Mouse (Mus musculus): ENCODE results near the gene Tsc22d2. TPM values are rescaled to one million over a fixed set of nuclear protein-coding genes. Genes with fewer than 3 reads are reported as not detected.
"Not testable (repeated sequence)": the region's sequence is repeated elsewhere in the genome, so short reads cannot be mapped to it uniquely, and the experiment has no call there.

Gene Tsc22d2
- total RNA-seq, 2 experiments from 2014 or later = 8.5 to 17.3 TPM

DNA sequence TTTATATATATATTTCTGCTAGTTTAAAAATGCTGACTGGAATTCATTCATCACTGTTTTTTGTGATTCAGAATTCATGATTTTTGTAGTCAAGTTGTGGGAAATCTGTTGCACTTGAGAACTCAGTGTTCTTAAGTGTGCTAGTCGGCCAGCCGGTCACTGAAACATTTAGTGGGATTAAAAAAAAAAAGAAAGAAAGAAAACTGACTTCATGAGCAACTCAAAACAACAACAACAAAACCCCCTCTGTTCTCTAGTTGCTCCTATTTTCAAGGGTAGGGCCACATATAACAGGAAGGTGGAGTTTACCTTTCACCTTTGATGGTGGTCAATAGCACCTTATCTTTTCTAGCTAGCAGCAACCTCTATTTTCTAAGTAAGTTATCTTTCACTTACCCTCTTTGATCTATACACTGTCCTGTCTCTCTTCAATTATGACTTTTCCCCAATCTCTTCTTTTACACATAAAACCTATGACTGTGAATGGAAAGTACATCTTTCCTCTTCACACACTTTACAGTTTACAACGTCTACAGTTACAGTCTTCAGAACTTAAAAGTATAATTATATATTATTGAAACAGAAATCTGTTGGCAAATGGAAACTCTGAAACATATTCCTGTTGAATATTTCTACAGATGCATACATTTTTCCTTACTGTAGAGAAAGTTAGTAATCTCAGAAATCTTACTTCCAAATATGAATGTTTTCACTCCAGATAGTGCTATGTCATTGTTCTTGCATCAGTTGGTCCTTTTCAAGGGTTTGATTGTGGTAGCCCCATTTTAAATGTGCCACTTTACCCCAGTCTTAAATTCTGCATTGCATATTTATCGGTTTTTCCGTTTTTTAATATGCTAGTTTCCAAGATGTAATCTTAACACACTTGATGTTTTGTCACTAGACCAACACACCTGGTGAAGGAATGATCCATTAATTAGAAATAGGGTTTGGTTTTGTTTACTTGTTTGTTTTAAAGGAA lies 4.5 kb downstream of the Tsc22d2 start:
- ATAC-seq (replicated peaks; ENCODE audit: poor library complexity) = no peak

DNA sequence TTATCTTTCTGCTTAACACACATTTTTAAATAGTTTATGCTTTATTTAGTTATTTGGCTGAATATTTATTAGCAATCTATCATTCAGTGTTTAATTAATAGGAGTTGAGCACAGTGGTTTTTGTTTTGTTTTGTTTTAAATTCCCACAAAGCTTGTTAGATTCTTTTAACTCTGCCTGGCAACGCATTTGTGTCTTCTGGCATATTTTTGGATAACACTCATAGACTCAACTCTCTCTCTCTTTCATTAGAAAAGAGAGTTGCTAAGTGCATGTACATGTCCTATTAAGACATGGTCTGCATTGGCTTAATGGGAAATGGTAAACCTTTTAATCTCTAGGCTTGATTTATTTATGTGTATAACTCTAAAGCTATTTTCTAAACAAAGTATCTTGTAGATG lies 14.3 kb downstream of the Tsc22d2 start:
- no peak for ATAC-seq (replicated peaks; ENCODE audit: poor library complexity)

DNA sequence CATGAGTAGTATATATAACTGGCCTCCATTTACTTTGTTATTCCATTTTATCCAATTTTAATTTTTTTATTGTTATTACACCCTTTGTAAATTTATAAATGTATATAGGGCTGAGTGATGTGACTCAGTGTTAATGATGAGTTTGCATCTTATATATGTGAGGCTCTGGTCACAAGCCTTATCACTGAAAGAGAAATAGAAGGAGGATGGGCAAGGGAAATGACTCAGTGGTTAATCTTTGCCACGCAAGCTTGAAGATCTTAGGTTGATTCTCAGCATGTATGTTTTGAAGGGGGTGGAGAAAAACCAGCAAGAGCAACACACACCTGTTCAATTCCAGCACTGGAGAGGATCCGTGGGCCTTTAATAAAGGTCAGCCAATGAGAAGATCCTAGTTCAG lies 19.9 kb downstream of the Tsc22d2 start:
- no peak for ATAC-seq (replicated peaks; ENCODE audit: poor library complexity)

DNA sequence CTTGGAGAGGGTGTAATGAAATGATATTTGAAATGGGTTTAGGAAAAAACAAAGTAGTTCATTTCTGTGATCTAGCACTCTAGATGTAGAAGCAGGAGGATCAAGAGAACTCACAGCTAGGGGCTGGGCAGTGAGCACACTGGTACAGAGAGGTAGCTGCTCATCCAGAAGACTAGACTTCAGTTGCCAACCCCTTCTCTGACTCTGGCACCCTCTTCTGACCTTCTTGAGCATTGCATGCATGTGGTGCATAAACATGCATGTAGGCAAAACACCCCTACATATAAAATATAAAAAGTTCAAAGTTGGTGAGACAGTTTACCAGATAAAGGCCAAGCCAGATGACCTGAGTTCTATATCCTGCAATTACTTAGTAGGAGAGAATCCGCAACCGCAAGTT lies 33.7 kb downstream of the Tsc22d2 start:
- ATAC-seq (replicated peaks; ENCODE audit: poor library complexity) = peak; percentile 97

DNA sequence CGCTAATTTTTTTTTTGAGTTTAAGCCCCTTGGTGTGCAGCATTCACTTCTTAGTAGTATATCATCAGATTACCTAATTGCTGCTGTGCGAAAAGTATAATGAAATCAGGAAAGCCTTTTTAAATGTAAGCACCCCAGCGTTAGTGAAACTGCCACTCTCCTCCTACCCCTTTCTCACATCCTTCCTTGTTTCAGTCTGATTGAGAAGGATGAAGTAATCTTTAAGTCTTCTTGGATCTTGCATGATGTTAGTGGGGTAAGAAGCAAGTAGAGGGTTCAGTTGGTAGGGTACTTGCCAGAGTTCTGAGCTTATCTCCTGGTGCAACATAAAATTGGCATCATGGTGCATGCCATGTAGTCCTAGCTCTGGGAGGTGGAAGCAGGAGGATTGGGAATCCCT lies 35.0 kb downstream of the Tsc22d2 start:
- ATAC-seq (replicated peaks; ENCODE audit: poor library complexity) = peak; percentile 66

DNA sequence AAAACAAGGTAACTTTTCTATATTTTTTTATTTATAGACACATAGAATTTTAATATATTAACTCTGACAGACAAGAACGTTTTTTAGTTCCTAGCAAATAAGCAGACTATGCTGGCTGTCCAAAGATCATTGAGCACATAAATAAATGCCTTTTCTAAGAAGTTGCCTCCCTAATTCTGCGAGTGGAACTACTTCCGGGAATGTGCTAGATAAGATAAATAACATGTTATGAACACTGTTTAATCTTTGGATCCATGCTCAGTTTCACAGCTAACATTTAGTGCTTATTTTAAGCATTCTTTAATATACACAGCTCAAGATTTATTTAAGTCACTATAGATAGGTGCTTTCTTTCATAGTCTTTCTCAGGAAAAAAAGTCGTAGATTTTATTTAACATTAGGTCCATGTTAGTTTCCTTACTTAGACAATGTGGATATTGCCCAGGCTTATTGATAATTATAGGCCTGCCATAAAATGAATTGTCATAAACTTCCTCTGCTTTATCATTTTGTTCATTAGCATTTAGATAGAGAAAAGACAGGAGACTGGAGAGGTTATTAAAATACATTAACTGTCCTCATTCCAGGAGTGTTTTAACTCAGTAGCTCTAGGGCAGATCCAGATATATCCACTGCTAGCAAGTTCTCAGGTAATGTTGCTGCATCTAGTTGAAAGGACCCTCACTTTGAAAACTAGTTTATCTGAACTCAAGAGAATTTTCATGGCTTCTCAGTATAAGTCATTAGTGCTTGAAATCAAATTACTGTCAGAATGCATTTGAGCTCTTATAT lies 40.1 kb downstream of the Tsc22d2 start:
- peak; percentile 42; the same call in 1 of the 2 replicates for ATAC-seq (replicated peaks; ENCODE audit: poor library complexity)

DNA sequence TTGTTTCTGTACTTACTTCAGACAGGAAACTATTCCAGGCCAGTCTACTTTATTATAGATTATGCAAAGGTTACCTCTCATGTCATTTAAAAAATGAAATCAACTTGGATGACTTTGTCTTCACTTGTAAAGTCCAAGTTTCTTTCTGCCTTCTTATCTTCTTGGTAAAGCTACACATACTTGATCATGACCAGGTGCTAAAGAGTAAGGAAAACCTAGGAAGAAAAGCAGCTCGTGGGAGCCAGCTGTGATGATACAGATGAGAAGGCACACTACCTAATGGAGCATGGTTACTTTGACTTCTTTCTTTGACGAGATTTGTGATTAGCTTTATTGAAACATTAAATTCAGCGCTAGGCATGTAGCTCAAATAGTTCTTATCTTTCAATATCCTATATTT lies 40.7 kb downstream of the Tsc22d2 start:
- no peak for ATAC-seq (replicated peaks; ENCODE audit: poor library complexity)

DNA sequence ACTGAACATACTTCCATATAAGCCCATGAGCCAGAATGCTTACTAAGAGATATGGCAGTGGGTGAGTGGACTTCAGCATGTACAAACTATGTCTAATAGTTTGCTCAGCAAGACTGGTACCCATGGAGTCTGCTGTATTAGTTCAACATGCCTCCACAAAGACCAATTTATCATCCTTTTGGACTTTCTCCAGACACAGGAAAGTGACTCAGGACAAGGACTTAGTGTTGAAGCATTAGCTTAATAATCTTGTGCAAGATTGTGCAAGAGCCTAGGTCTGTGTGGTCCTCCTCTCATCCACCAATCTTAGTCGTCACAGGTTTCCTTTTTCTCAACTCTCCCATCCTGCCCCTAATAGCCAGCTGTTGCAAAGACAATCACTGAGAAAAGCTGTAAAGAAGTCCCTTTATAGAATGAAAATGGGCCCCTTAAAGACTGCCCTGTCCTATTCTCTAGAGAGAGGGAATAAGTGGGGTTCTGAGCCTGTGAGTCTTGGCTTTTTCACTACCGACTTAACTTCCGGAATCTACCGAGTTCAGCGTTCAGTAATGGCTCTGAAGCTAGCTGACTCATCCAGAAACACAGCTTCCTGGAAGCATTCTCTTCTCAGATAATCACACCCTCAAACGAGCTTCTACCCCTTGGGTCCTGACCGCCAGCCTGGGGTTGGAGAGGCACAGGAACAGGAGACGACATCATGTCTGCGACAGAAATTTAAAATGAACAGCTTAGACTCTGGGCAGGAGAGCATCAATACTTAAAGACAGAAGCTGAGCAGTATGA lies 55.3 kb downstream of the Tsc22d2 start:
- ATAC-seq (replicated peaks; ENCODE audit: poor library complexity) = peak; percentile 83

DNA sequence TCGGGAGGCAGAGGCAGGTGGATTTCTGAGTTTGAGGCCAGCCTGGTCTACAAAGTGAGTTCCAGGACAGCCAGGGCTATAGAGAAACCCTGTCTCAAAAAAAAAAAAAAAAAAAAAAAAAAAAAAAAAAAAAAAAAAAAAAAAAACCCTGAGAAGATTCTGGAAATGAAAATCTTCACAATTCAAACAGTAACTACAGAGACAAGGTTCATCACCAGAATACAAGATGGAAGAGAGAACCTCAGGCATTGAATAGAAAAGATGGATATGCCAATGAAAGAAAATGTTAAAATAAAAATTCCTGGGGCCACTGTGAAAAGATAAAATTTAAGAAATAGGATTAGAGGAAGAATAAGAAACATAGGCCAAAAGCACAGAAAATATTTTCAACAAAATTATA lies 60.8 kb downstream of the Tsc22d2 start:
- not testable (repeated sequence) for ATAC-seq (replicated peaks; ENCODE audit: poor library complexity)

DNA sequence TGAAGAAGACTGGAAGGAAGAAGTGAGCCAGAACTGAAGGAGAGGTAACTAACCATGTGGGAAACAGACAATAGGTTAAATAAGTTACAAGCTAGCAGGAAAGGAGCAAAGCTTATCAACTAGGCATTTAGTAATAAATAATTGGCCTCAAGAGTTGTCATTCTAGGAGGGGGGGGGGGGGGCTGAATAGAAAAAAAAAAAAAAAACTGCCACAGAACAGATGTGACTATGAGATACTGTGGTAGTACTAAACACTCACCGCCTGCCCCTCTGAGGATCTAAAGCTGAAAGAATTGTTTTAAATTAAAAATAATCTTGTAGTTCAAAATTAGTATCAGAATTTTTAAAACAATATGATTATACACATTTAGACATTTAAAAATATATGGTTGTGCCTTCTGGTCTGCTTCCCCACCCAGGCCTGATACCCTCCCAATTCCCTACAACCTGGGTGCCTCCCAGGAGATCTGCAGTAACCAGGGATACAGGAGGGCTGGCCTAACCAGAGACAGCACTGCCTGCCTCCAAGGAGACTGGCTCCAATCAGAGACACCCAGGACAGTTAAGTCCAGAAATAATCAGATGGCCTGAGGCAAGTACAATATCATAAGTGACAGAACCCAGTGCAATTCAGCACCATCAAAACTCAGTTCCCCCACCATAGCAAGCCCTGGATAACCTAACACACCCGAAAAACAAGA lies 64.4 kb downstream of the Tsc22d2 start:
- ATAC-seq (replicated peaks; ENCODE audit: poor library complexity) = peak; percentile 60

DNA sequence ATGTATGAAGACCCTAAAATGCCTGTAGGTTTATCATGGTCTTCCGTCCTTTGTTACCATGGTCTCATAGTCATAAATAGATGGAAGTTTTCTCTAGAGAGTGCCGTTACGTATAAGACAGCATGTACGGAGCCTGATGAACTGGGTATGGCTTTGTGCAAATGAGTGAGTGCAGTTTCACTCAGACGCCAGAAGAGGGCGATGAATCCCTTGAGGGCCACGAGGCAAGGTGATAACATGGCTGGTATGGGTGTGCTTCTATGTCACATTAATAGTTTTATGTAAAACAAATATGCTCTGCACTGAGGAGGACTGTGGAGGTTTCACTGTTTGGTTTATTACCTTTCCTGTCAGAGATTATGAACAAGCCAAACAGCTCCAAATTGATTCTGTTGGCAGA lies 71.4 kb downstream of the Tsc22d2 start:
- ATAC-seq (replicated peaks; ENCODE audit: poor library complexity) = peak; percentile 88

DNA sequence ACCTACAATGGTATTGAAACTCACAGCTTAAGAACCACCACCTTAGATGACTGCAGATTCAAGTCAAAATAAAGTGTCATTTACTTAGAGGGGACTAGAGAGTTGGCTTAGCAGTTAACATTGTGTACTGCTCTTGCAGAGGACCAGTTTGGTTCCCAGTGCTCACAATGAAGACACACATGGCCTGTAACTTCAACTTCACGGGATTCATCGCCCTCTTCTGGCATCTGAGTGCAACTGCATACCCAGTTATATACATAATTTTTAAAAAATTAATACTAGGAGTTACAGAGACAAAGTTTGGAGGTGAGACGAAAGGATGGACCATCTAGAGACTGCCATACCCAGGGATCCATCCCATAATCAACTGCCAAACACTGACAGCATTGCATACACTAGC lies 72.6 kb downstream of the Tsc22d2 start:
- no peak; the same call in 1 of the 2 replicates for ATAC-seq (replicated peaks; ENCODE audit: poor library complexity)

DNA sequence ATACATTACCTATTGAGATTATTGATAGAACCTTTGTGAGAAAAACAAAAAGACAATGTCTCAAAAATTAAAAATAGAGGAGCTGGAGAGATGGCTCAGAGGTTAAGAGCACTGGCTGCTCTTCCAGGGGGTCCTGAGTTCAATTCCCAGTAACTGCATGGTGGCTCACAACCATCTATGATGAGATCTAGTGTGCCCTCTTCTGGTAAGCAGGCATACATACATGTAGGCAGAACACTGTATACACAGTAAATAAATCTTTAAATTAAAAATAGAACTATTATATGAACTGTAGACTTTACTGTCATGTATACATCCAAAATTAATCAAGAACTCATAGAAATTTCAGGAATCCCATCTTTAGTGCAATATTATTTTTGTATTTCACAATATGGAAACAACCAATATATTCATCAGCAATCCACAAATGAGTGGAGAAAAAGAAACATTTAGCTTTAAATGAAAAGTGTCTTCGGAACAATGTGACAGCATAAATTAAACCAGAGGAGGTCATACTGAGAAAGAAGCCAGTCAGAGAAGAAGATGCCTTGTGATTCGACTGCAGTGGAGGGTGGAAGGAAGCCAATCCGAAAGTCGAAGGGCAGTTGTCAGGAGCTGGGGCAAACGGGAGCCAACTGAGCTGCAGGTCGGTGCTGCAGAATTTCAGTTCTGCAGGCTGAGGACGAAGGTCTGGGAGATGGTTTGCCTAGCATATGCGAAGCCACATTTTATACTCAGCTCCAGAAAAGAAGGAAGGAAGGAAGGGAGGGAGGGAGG lies 73.7 kb downstream of the Tsc22d2 start:
- peak; percentile 66; the same call in 1 of the 2 replicates for ATAC-seq (replicated peaks; ENCODE audit: poor library complexity)

DNA sequence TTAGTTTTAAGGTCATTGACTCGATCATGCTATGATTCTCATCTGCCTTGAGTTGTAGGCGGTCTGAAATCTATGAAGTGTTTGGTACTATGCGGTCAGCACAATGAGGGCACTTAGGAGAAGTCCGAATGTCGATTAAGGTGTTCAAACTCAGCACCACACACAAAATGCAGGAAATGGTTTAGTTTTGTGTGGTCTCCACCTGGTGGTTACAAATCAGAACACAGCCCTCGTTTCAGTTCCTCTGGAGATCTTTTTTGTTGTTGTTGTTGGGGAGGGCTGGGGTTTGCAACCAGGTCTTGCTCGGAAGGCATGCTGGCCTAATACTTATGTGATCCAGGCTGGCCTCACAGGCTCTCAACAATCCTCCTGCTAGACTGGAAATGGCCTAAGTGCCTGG lies 76.3 kb downstream of the Tsc22d2 start:
- peak; percentile 76 for ATAC-seq (replicated peaks; ENCODE audit: poor library complexity)

DNA sequence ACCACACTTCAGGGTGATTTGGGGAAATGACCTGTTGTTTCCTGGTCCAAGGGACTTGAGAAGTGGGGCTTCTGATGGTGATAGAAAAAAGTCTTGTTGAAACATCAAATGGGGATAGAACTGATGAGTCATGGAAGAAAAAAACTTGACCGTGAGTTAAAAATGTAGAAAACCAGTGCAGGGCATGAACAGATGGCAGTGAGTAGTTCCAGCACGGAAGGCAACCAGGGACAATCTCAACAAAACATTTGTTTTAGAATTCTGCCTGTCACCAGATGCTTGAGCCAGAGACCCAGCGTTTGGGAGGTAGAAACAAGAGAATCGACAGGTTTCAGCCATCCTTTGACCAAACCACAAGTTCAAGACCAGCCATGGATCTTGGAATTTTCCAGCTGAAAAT lies 79.1 kb downstream of the Tsc22d2 start:
- no peak for ATAC-seq (replicated peaks; ENCODE audit: poor library complexity)

DNA sequence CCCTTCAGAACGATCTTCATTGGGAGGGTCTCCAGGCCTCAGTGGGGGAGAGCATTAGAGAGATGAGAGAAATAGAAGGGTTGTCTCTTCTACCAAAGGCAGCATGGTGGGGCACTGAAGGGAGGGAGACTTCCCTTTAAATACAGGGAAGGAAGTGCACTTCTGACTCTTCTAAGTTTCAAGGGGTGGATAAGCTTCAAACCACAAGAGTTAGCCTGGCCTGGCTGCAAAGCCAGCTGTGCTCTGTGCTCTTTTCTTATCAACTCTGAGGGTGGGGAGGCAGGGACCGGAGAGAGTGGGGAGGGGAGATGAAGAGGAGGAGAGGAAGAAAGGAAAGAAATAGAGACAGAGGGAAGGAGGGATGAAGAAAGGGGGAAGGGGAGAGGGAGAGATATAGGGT lies 87.4 kb downstream of the Tsc22d2 start:
- peak; percentile 98 for ATAC-seq (replicated peaks; ENCODE audit: poor library complexity)

DNA sequence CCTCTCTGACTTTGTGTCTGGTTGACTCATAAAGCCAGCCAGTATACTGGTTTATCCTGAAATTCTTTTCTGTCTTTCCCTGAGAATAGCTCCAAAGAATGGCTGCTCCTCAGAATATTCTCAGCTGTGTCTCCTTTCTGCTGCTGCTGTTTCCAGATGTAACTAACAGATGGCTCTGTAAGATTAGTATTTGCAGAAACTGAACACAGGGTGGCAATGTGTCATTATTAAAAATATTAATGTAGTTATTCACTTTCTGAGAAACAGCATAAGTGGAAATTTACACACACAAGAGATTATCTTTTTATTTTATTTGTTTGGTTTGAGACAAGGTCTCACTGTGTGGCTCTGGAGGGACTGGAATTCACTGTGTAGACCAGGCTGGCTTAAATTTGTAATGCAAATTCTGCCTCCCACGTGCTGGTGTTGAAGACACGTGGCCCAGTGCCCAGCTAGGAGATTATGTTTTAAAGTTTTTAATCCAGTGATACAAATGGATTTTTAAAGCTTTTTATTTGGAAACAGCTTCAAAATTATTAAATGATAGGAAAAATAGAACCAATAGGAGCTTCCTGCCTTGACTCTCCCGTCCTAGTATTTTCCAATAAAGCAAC lies 89.3 kb downstream of the Tsc22d2 start:
- ATAC-seq (replicated peaks; ENCODE audit: poor library complexity) = peak; percentile 13; the same call in 1 of the 2 replicates

DNA sequence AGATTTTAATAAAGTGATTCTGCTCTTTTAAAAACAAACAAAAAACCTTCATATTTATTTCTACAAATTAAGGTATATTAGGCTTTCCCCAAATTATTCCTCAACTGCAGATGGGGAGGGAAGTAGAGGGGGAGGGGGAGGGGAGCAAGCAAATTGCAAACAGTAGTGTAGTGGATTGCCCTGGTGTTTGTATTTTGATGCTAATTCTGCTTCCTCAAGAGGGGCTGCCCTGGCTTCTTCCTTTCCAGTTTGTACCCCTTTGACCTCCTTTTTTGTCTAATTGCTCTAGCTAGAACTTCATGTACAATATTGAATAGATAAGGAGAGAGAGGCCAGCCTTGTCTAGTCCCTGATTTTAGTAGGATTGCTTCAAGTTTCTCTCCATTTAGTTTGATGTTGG lies 90.2 kb downstream of the Tsc22d2 start:
- ATAC-seq (replicated peaks; ENCODE audit: poor library complexity) = no peak

Data from megakaryocyte progenitor cell, adult 5-6 weeks (primary cell).